Mouse (Mus musculus) midbrain, embryonic 14.5 days (tissue): ENCODE results near the gene Mogs. TPM values are rescaled to one million over a fixed set of nuclear protein-coding genes. Genes with fewer than 3 reads are reported as not detected.

Experiments
- ATAC-seq: fragments of 200-750 bp; cut with Nextera tagmentation; 2 replicates; pipeline ENCODE4 v1.8.0; 2017; ENCODE audit warnings: moderate number of reproducible peaks, moderate library complexity; ENCODE audit not compliant: low FRiP score, low TSS enrichment
- DNase-seq: peaks from one replicate; pipeline ENCODE4 v3.0.0-alpha.2; 2015
- H3K27ac ChIP-seq: fragments of 300-500 bp; sonication (generic); replicated peaks from 2 replicates; pipeline ENCODE4 v1.5.1; 2014; ENCODE audit warnings: mild to moderate bottlenecking, low read depth, low read length, moderate library complexity
- H3K27me3 ChIP-seq: fragments of 300-500 bp; sonication (generic); 2 replicates; pipeline ENCODE4 v1.6.1; 2014; ENCODE audit warnings: low read length, control low read depth, mixed read lengths; ENCODE audit not compliant: control insufficient read depth, insufficient read depth
- H3K36me3 ChIP-seq: fragments of 300-500 bp; sonication (generic); 2 replicates; pipeline ENCODE4 v1.6.1; 2014; ENCODE audit warnings: low read length, control low read depth; ENCODE audit not compliant: control insufficient read depth, insufficient read depth
- H3K4me1 ChIP-seq: fragments of 300-500 bp; sonication (generic); 2 replicates; pipeline ENCODE4 v1.6.1; 2014; ENCODE audit warnings: mild to moderate bottlenecking, antibody characterized with exemption, low read length, control low read depth; ENCODE audit not compliant: control insufficient read depth, insufficient read depth
- H3K4me2 ChIP-seq: fragments of 300-500 bp; sonication (generic); 2 replicates; pipeline ENCODE4 v1.6.1; 2014; ENCODE audit warnings: mild to moderate bottlenecking, low read length, moderate library complexity
- H3K4me3 ChIP-seq: fragments of 300-500 bp; sonication (generic); replicated peaks from 2 replicates; pipeline ENCODE4 v1.5.1; 2014; ENCODE audit warnings: low read depth, low read length
- H3K9ac ChIP-seq: fragments of 300-500 bp; sonication (generic); replicated peaks from 2 replicates; pipeline ENCODE4 v1.6.1; 2014; ENCODE audit warnings: mild to moderate bottlenecking, low read length, moderate library complexity
- H3K9me3 ChIP-seq: fragments of 300-500 bp; sonication (generic); 2 replicates; pipeline ENCODE4 v1.6.1; 2016; ENCODE audit warnings: low read length, control low read depth, mixed read lengths; ENCODE audit not compliant: control insufficient read depth
- WGBS: fragments of 180-500 bp; shearing (Covaris S2); extraction: QIAGEN DNeasy Blood & Tissue Kit; methylation state at CpG from one replicate; pipeline ENCODE4 v1.1.7; 2014; 5-methylcytosine and 5-hydroxymethylcytosine counted together
- polyA plus RNA-seq: library from polyadenylated mRNA; unstranded; fragments of >200 nt; fragmentation: Nextera tagmentation; extraction: Ambion mirVana; gene quantifications from 2 replicates; pipeline ENCODE4 v1.2.1, GENCODE M21; 2014

The Mogs gene
- polyA plus RNA-seq, 1 experiment from 2014 or later = 22.4 TPM

DNA sequence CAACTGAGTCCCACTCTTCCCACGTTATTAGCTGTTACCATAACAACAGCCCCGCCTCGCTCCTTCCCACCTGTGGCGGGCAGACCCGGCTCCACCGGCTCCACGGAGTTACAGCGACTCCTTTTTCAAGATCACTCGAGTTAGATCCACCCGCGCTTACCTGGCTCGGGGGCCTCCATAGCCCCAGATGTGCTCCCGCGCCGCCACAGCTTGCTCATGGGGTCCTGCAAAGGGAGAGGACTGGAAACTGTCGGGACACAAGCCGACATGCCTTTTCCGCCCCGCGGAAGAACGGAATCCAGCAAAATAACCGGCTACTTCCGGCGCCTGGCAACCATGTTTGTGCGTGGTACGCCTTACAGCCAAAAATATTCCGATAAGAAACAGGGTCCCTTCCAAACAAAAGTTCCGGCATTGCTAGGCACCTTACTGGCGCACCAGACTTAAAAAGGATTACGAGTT is 9.6 kb downstream of the Mogs start:
- WGBS = 1% methylated on average over 30 of the region's 30 CpGs
- H3K4me1 ChIP-seq = peaks cover 25% of the 10 kb centered on the region
- H3K4me2 ChIP-seq = peak overlapping the region; percentile 93
- peak overlapping the region; percentile 56 for H3K27ac ChIP-seq
- no peaks in the 10 kb centered on the region for H3K27me3 ChIP-seq
- peak; percentile 9; the same call in 1 of the 2 replicates for ATAC-seq
- peak overlapping the region; percentile 55 for H3K4me3 ChIP-seq
- H3K9ac ChIP-seq = peak overlapping the region; percentile 57
- peak; percentile 96 for DNase-seq
- H3K9me3 ChIP-seq = no peaks in the 10 kb centered on the region
- peaks cover under 1% of the 10 kb centered on the region; the same call in 1 of the 2 replicates for H3K36me3 ChIP-seq

DNA sequence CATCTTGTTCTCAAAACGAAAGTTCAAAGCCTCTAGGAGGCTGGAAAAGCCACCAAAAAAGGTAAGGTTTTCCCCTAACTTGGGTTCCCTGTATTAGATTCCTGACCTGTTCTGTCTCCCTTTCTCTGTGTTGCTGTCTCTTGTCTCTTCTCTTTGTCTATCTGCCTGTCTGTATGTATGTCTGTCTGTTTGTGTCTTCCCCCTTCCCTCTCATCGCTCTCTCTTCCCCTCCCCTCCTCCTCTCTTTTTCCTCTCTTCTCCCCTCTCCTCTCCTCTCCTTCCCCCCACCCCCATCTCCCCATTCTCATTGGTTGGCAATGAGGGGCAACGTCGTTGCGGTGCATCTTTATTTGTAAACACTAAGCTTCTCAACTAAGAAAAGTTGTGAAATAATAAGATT is 10.0 kb downstream of the Mogs start, which contains the start of gene Ino80b:
Gene Ino80b (minus strand): TSS at position 101 of the 400 bp plus-strand sequence.
- peak within 1 kb of the TSS; percentile 57 for H3K9ac ChIP-seq
- DNase-seq = no peak
- no peaks in the 10 kb centered on the region for H3K36me3 ChIP-seq
- peak within 1 kb of the TSS; percentile 55 for H3K4me3 ChIP-seq
- no peak for ATAC-seq
- H3K27me3 ChIP-seq = no peaks in the 10 kb centered on the region
- peaks cover 20% of the 10 kb centered on the region for H3K4me1 ChIP-seq
- peak within 1 kb of the TSS; percentile 56 for H3K27ac ChIP-seq
- no peaks in the 10 kb centered on the region for H3K9me3 ChIP-seq
- WGBS = 26% methylated on average over 5 of the region's 5 CpGs
- peak within 1 kb of the TSS; percentile 93 for H3K4me2 ChIP-seq

DNA sequence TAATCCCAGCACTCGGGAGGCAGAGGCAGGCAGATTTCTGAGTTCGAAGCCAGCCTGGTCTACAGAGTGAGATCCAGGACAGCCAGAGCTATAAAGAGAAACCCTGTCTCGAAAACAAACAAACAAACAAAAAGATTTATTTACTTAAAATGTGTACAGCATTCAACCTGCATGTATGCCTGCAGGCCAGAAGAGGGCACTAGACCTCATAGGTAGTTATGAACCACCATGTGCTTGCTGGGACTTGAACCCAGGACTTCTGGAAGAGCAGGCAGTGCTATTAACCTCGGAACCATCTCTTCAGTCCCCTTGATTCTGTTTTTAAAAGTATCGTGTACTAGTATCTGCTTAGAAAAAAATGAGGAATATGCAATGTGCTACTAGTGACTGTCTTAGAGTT is 12.1 kb downstream of the Mogs start:
- Histone ChIP-seq H3K36me3 (no peaks in the 10 kb centered on the region), H3K9ac (no peak overlapping the region), H3K27ac (no peak overlapping the region), H3K9me3 (no peaks in the 10 kb centered on the region), H3K4me3 (no peak overlapping the region), H3K4me1 (peaks cover 16% of the 10 kb centered on the region), H3K27me3 (no peaks in the 10 kb centered on the region), H3K4me2 (no peak overlapping the region)
- DNase-seq = no peak
- no peak for ATAC-seq
- 93% methylated on average over 5 of the region's 5 CpGs for WGBS

DNA sequence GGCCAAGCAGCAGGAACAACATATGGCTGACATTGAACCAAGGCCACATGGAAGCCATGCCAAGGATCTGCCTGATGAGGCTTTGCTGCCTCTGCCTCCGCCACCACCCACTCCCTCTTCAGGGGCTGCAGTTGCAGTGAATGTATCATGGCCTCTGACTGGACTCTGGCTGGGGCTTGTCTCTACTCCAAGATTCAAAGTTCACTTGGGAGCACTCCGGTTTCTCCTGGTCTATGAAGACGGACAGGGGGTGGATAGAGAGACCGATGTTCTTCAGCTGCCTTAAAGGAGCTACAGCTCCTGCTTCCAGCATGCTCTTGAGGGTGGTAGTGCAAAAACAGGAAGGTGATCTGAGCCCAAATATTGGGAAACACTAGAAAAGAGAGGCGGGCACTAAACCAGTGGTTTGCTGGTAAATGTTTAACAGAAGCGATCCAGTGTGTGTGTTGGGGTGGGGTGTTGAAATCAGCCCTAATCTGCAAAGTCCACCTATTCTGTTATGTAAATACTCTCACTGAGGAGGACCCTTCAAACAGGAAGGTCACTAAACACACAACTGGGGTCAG is 16.3 kb downstream of the Mogs start:
- Histone ChIP-seq H3K36me3 (no peaks in the 10 kb centered on the region), H3K27me3 (0 out of 2 replicates have a peak, but pooled peaks cover 2% of the 10 kb centered on the region), H3K9ac (no peak overlapping the region), H3K4me1 (peaks cover 11% of the 10 kb centered on the region; the same call in 1 of the 2 replicates), H3K27ac (no peak overlapping the region), H3K4me3 (no peak overlapping the region), H3K9me3 (no peaks in the 10 kb centered on the region), H3K4me2 (no peak overlapping the region)
- DNase-seq (no peak), ATAC-seq (no peak)
- WGBS = 91% methylated on average over 6 of the region's 6 CpGs

DNA sequence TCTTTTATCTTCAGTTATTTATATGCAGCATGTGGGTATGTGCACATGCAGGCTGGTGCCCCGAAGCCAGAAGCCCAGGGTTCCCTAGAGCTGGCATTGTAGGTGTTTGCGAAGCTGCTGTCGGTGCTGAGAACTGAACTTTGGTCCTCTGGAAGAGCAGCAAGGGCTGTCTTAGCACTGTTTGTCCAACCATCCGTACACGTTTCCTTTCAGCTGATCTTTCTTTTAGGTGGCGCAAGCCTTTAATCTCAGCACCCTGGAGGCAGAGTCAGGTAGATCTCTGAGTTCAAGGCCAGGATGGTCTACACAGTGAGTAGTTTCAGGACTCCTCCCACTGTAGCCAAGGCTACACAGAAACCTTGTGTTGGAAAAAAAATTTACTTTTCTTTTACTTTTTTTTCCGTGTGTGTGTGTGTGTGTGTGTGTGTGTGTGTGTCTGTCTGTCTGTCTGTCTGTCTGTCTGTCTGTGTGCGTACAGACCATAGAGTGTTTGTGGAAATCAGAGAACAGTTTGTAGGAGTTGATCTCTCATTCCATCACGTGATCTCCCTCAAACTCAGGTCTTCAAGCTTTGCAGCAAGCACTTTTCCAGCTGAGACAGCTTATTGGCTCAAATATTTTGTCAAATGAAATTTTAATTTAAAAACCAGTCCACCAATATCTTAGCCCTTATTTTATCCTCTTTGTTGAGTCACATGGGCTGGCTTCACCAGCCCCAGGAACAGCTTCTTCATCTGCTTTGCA is 17.1 kb downstream of the Mogs start:
- H3K27me3 ChIP-seq = 0 out of 2 replicates have a peak, but pooled peaks cover 2% of the 10 kb centered on the region
- no peak overlapping the region for H3K27ac ChIP-seq
- no peak overlapping the region for H3K9ac ChIP-seq
- DNase-seq = no peak
- no peak overlapping the region for H3K4me2 ChIP-seq
- no peak overlapping the region for H3K4me3 ChIP-seq
- peaks cover 19% of the 10 kb centered on the region for H3K4me1 ChIP-seq
- WGBS = 88% methylated on average over 9 of the region's 9 CpGs
- no peaks in the 10 kb centered on the region for H3K9me3 ChIP-seq
- H3K36me3 ChIP-seq = no peaks in the 10 kb centered on the region
- no peak for ATAC-seq

DNA sequence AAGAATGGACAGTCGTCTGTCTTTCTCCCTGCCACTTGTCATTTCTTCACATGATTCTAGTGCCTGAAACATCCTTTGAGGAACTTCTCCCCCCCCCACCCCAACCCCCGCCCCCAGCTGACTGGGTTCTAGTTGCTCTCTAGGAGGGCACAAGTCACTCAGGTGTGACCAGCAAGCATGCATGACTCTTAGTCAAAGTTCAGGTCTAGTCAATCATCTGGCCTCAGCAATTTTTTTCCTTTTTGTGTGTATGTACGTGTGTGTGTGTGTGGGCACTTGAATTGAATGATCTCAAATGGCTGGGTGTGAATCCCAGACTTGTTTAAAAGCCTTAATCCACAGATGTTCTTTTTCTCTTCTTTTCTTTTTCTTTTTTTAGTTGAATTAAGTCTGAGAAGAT is 18.9 kb downstream of the Mogs start:
- H3K27me3 ChIP-seq = 0 out of 2 replicates have a peak, but pooled peaks cover 2% of the 10 kb centered on the region
- no peak overlapping the region for H3K4me3 ChIP-seq
- DNase-seq = no peak
- no peak overlapping the region for H3K27ac ChIP-seq
- H3K36me3 ChIP-seq = no peaks in the 10 kb centered on the region
- 67% methylated on average over 3 of the region's 3 CpGs for WGBS
- H3K4me2 ChIP-seq = no peak overlapping the region
- ATAC-seq = no peak
- peaks cover 32% of the 10 kb centered on the region for H3K4me1 ChIP-seq
- H3K9ac ChIP-seq = no peak overlapping the region
- H3K9me3 ChIP-seq = no peaks in the 10 kb centered on the region

DNA sequence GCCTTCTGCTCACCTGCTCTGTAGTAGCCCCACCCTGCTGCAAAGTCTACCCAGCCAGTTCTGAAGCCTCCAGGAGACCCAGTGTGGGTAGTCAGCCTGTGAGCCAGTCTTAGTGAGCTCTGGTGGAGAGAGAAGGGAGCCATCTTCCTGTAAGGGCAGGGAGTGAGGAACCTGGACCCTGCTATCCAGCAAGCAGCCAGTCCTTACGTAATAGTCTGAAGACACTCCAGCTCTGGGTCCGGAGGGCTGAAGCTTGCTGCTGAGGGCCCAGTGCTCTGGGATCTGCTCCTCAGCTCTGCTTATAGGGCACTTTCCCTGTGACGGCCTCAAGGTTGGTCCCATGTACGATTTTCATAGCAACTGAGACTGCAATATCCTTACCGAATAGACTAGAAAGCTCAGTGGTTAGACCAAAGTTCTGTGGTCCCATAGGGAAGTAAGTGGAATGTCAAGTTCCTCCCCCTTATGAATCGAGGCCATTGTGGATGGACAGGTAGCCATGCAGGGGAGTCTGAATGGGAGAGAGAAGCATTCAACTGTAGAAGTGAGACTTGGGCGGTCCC is 19.7 kb downstream of the Mogs start, which contains the start of gene Rtkn:
Gene Rtkn (plus strand): TSS at position 513 of the 563 bp plus-strand sequence.
- no peaks in the 10 kb centered on the region for H3K9me3 ChIP-seq
- no peak for ATAC-seq
- H3K9ac ChIP-seq = peak within 1 kb of the TSS; percentile 62
- H3K27me3 ChIP-seq = 0 out of 2 replicates have a peak, but pooled peaks cover 2% of the 10 kb centered on the region
- peak within 1 kb of the TSS; percentile 65 for H3K4me2 ChIP-seq
- H3K4me3 ChIP-seq = peak within 1 kb of the TSS; percentile 39; the same call in 1 of the 2 replicates
- no peak within 1 kb of the TSS for H3K27ac ChIP-seq
- DNase-seq = no peak
- peaks cover 32% of the 10 kb centered on the region for H3K4me1 ChIP-seq
- no peaks in the 10 kb centered on the region for H3K36me3 ChIP-seq
- 60% methylated on average over 7 of the region's 7 CpGs for WGBS

DNA sequence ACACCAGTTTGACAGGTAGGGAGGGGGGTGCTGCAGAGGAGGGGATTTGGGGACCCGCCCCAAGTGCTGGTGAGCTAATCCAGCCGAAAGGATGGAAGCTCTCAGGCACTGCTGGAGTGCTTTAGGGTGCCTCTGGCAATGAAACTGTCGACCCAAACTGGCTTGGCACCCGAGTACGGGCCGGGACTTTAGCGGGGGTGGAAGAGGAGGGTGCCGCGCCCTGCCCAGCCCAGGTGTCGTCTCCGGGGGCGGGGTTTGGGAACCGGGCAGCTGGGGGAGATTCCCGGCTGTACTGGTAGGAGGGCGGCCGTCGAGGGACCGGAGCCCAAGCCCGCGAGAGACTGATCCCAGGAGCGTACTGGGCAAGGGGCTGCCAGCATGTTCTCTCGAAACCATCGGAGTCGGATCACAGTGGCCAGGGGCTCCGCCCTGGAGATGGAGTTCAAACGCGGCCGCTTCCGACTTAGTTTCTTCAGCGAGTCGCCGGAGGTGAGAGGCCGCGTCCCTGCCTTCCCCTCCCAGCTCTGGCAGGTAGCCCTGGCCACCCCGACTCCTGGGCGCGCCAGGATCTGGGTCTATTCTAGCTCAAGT is 20.4 kb downstream of the Mogs start:
- Histone ChIP-seq H3K27ac (no peak overlapping the region), H3K4me3 (peak overlapping the region; percentile 39; the same call in 1 of the 2 replicates), H3K4me2 (peak overlapping the region; percentile 65), H3K9me3 (no peaks in the 10 kb centered on the region), H3K27me3 (0 out of 2 replicates have a peak, but pooled peaks cover 2% of the 10 kb centered on the region), H3K36me3 (no peaks in the 10 kb centered on the region), H3K4me1 (peaks cover 32% of the 10 kb centered on the region), H3K9ac (peak overlapping the region; percentile 40)
- DNase-seq = no peak
- ATAC-seq = no peak
- WGBS = 4% methylated on average over 37 of the region's 37 CpGs
